Mouse (Mus musculus): Measurements from ENCODE around the gene Rps13. TPM values are rescaled to one million over a fixed set of nuclear protein-coding genes. Genes with fewer than 3 reads are reported as not detected.

Gene Rps13
- total RNA-seq, 2 experiments from 2014 or later: 1,307 to 3,022 TPM

- peak; percentile 18; the same call in 1 of the 2 replicates for ATAC-seq (ENCODE audit: poor library complexity, severe bottlenecking)
Observed at GRCm38 (mm10) chr7:116294961-116295360, 39.0 kb downstream of the Rps13 start.

DNA sequence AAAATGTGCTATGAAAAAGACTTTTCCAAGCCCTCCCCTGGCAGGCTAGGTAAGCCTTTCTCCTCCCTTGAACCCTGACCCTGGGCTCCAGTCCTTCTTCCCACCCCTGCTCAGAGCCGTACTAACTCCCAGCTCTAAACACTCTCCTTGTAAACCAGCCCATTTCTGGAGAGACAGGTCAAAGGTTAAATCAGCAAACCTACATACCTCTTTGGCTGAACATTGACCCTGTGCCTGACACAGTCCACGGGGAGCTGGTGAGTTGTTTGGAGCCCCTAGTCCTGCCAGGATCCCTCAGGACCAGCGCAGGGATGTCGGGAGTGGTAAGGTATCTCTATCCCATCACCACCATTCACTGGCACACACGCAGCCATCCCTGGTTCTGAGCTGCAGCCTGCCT is 41.6 kb downstream of the Rps13 start:
- no peak for ATAC-seq (ENCODE audit: poor library complexity, severe bottlenecking)

GRCm38 (mm10) chr7:116290559-116290958 is 43.4 kb downstream of the Rps13 start:
- no peak for ATAC-seq (ENCODE audit: poor library complexity, severe bottlenecking)

- ATAC-seq (ENCODE audit: poor library complexity, severe bottlenecking): no peak
Observed at GRCm38 (mm10) chr7:116288996-116289395, 45.0 kb downstream of the Rps13 start.

DNA sequence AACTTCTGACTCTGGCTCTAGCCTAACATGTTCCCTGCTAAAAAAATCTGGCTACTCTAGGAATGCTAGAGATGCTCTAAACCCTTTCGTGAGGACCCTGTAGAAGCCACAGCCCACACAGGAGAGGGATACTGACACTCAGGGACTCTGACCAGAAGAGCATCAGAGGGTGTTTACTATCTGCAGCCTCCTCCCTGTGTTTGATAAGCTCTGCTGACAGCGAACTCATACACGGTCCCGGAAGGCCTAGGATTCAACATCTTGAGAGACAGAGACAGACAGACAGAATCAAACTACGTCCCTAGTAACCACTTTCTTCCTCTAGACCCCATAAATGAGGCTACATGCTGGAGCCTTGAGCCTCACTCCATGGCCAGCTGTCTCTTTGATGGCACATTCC is 46.0 kb downstream of the Rps13 start:
- ATAC-seq (ENCODE audit: poor library complexity, severe bottlenecking): no peak

GRCm38 (mm10) chr7:116286611-116287355 is 47.2 kb downstream of the Rps13 start:
- ATAC-seq (ENCODE audit: poor library complexity, severe bottlenecking): no peak

GRCm38 (mm10) chr7:116286173-116286572 is 47.8 kb downstream of the Rps13 start:
- ATAC-seq (ENCODE audit: poor library complexity, severe bottlenecking): no peak

DNA sequence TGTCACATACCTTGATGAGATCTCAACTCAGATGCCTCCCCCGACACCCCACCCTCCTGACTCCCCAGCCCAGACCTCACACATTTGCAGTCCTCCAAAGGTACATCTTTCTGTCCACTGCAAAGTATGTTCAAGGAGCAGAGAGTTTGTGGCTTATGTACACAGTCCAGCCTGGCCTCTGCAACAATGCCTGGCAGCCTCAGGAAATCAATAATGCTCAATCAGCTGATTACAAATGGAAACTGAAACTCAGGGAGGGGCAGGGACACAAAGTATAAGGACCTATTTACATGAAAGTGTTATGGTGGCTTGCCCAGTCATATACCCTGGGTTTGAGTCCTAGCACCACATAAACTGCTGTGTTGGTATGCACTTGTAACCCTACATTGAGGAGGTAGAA is 48.8 kb downstream of the Rps13 start:
- ATAC-seq (ENCODE audit: poor library complexity, severe bottlenecking): no peak

- ATAC-seq (ENCODE audit: poor library complexity, severe bottlenecking): no peak
Observed at GRCm38 (mm10) chr7:116282755-116283154, 51.2 kb downstream of the Rps13 start.

Other genes starting within 250 kb of the Rps13 start
- gene Gm4353, start 249.6 kb downstream of the Rps13 start, total RNA-seq (2015): 0.22 and 0.23 TPM in 2 replicates
- 0.66 and 0.81 TPM in 2 replicates for gene Gm4353, start 249.6 kb downstream of the Rps13 start, total RNA-seq (2017)
- gene Plekha7, start 25.8 kb downstream of the Rps13 start, total RNA-seq (2015): 0.02 and 0.16 TPM in 2 replicates
- 0.18 TPM in 1 of 2 replicates, not detected in the other for gene Plekha7, start 25.8 kb downstream of the Rps13 start, total RNA-seq (2017)
- gene Pik3c2a, start 109.3 kb upstream of the Rps13 start, total RNA-seq (2015): 48.0 and 63.8 TPM in 2 replicates
- 37.7 and 39.9 TPM in 2 replicates for gene Pik3c2a, start 109.3 kb upstream of the Rps13 start, total RNA-seq (2017)
- 60.7 and 77.1 TPM in 2 replicates for gene Nucb2, start 170.2 kb upstream of the Rps13 start, total RNA-seq (2015)
- 74.1 and 81.9 TPM in 2 replicates for gene Nucb2, start 170.2 kb upstream of the Rps13 start, total RNA-seq (2017)

Measured in megakaryocyte, adult 5-6 weeks (primary cell).